Mouse (Mus musculus) liver, embryonic 13.5 days (tissue): ENCODE measurements around the gene Gls2. TPM values are rescaled to one million over a fixed set of nuclear protein-coding genes. Genes with fewer than 3 reads are reported as not detected.
A peak's percentile ranks its signal among the peaks of the same experiment; 100 is the strongest.
"Not testable (repeated sequence)": the region's sequence is repeated elsewhere in the genome, so short reads cannot be mapped to it uniquely, and the experiment has no call there.

Source experiments
- ATAC-seq: fragments of 200-750 bp; cut with Nextera tagmentation; 2 replicates; pipeline ENCODE4 v1.8.0; 2017; ENCODE audit warnings: low read depth, mild to moderate bottlenecking, moderate number of reproducible peaks, moderate library complexity
- DNase-seq: peaks from one replicate; pipeline ENCODE4 v3.0.0; 2022
- H3K27ac ChIP-seq: fragments of 300-500 bp; sonication (generic); 2 replicates; pipeline ENCODE4 v1.5.1; 2015; ENCODE audit warnings: moderate library complexity, mild to moderate bottlenecking, inconsistent platforms
- H3K27me3 ChIP-seq: fragments of 300-500 bp; sonication (generic); 2 replicates; pipeline ENCODE4 v1.6.1; 2015; ENCODE audit warnings: mild to moderate bottlenecking, inconsistent platforms
- H3K36me3 ChIP-seq: fragments of 300-500 bp; sonication (generic); 2 replicates; pipeline ENCODE4 v1.6.1; 2015; ENCODE audit warnings: mild to moderate bottlenecking, inconsistent platforms
- H3K4me1 ChIP-seq: fragments of 300-500 bp; sonication (generic); replicated peaks from 2 replicates; pipeline ENCODE4 v1.6.1; 2015; ENCODE audit warnings: inconsistent platforms
- H3K4me2 ChIP-seq: fragments of 300-500 bp; sonication (generic); 2 replicates; pipeline ENCODE4 v1.6.1; 2015; ENCODE audit warnings: inconsistent platforms, mild to moderate bottlenecking, moderate library complexity
- H3K4me3 ChIP-seq: fragments of 300-500 bp; sonication (generic); replicated peaks from 2 replicates; pipeline ENCODE4 v1.5.1; 2015; ENCODE audit warnings: mild to moderate bottlenecking, inconsistent platforms
- H3K9ac ChIP-seq: fragments of 300-500 bp; sonication (generic); 2 replicates; pipeline ENCODE4 v1.6.1; 2015; ENCODE audit warnings: mild to moderate bottlenecking, inconsistent platforms
- H3K9me3 ChIP-seq: fragments of 300-500 bp; sonication (generic); replicated peaks from 2 replicates; pipeline ENCODE4 v1.6.1; 2016; ENCODE audit warnings: inconsistent platforms
- WGBS: fragments of 180-500 bp; shearing (Covaris S2); methylation state at CpG from one replicate; pipeline ENCODE4 v1.1.7; 2015; ENCODE audit not compliant: insufficient replicate concordance; 5-methylcytosine and 5-hydroxymethylcytosine counted together
- polyA plus RNA-seq: library from polyadenylated mRNA; unstranded; fragments of >200 nt; fragmentation: Nextera tagmentation; extraction: Ambion mirVana; gene quantifications from 2 replicates; pipeline ENCODE4 v1.2.1, GENCODE M21; 2015

The Gls2 gene
- 1.9 and 2.2 TPM in 2 replicates for polyA plus RNA-seq

DNA sequence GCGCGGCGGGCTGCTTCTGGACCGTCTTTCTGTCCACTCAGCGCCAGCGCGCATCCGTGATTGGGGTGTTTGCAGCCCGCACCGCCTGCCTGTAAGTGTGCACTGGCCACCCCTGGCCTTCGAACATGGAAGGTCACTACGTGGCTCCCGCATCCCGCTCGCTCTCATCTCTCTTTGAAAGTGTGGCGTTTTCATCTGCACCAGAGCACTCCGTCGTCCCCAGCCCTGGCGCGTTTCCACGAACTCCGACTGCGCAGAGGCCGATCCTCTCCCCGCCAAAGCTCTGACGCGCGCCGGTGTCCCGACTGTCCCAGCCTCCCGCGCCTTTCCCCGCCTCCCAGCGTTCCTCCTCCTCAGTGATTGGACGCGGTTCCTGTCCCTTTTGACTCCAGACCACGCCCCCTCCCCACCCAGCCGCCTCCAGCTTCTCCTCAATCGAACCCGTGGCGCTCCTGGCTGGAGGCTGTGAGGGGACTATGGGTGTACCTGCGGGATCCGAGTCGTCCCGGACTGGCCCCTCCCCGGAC, at the start of gene Gls2:
TSS of gene Gls2 (plus strand) at position 434 of the 527 bp plus-strand sequence.
- H3K4me1 ChIP-seq = peaks cover 24% of the 10 kb centered on the region
- DNase-seq = peak; percentile 79
- H3K4me3 ChIP-seq = peak within 1 kb of the TSS; percentile 71
- ATAC-seq = peak; percentile 96
- under 1% methylated on average over 46 of the region's 46 CpGs for WGBS
- H3K4me2 ChIP-seq = peak within 1 kb of the TSS; percentile 98
- no peak within 1 kb of the TSS for H3K27ac ChIP-seq
- H3K36me3 ChIP-seq = no peaks in the 10 kb centered on the region
- H3K9me3 ChIP-seq = no peaks in the 10 kb centered on the region
- H3K27me3 ChIP-seq = peaks cover 49% of the 10 kb centered on the region
- peak within 1 kb of the TSS; percentile 75 for H3K9ac ChIP-seq

DNA sequence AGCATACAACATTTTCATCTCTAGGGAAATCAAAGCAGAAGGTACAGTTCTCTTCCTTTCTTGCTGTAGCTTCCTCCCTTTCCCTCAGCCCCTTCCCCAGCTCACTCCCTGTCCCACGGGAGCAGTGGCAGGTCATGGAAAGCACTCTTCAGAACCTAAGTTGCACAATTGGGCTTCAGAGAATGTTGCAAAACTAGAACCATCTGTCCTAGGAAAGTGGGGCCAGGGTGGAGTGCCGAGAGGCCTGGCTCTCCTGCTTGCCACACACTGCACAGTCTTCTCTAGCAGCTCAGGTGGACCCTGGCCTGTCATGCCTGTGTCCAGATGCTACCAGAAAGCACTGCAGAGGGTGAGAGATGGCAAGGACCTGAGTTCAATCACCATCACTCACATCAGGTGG, 49.3 kb upstream of the Gls2 start:
- H3K9me3 ChIP-seq = no peaks in the 10 kb centered on the region
- no peak overlapping the region for H3K4me2 ChIP-seq
- 0 out of 2 replicates have a peak, but pooled peaks cover 6% of the 10 kb centered on the region for H3K36me3 ChIP-seq
- DNase-seq (no peak), ATAC-seq (no peak)
- no peak overlapping the region for H3K27ac ChIP-seq
- 63% methylated on average over 2 of the region's 2 CpGs for WGBS
- H3K4me1 ChIP-seq = peaks cover 13% of the 10 kb centered on the region
- no peak overlapping the region for H3K9ac ChIP-seq
- no peaks in the 10 kb centered on the region for H3K27me3 ChIP-seq
- no peak overlapping the region for H3K4me3 ChIP-seq

DNA sequence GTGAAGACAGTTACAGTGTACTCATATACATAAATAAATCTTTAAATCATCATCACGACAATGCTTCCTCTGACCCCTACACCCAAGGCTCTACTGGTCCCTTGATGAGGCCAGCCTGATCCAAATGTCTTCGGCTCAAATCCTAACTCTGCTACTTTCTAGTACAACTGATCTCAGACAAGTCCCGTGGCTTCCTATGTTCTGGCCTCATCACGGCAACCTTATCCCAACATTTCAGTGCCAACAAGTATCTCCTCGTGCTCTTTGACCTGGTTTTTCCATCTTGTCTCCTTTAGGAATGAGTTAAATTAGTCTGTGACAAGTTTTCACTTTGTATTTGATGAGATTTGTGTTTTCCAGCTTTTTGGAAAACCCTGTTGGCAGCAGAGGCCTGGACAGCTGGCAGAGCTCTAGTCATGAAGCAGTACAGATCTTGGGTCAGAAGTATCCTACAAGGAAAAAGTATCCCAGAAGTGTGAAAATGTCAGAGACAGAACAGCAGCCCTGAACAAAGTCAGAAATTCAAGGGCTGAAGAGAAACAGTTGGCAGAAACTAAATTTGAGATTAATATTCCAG, 45.4 kb upstream of the Gls2 start:
- Histone ChIP-seq H3K4me1 (peaks cover 25% of the 10 kb centered on the region), H3K9ac (peak overlapping the region; percentile 72), H3K36me3 (peaks cover 10% of the 10 kb centered on the region; the same call in 1 of the 2 replicates), H3K4me3 (peak overlapping the region; percentile 61), H3K27ac (peak overlapping the region; percentile 87), H3K27me3 (no peaks in the 10 kb centered on the region), H3K9me3 (no peaks in the 10 kb centered on the region), H3K4me2 (peak overlapping the region; percentile 77)
- ATAC-seq = no peak
- DNase-seq = no peak
- 78% methylated on average over 5 of the region's 5 CpGs for WGBS

GRCm38 (mm10) chr10:128149592-128149991, 44.7 kb upstream of the Gls2 start:
- DNase-seq = peak; percentile 72
- peak; percentile 99 for ATAC-seq
- peaks cover 10% of the 10 kb centered on the region; the same call in 1 of the 2 replicates for H3K36me3 ChIP-seq

DNA sequence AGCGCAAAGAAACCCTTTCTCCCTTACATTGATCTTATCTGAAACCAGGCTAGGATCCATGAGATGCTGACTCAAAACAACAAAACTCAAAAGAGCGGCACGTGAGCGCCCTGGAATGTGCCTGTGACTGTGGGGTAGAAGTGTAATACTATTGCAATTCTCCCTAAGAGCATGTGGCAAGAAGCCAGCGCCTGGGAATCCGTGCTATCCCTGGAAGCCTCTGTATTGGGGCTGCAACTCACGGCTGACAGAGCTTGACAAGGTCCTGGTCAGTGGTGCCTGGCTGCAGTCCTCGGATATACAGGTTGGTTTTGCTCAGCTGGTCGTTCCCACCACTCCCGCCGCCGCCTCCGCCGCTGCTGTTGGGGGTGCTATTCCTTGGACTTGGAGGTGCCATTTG, 43.3 kb upstream of the Gls2 start:
- Histone ChIP-seq H3K4me1 (peaks cover 28% of the 10 kb centered on the region), H3K9ac (no peak overlapping the region), H3K36me3 (peaks cover 10% of the 10 kb centered on the region; the same call in 1 of the 2 replicates), H3K4me3 (no peak overlapping the region), H3K27ac (no peak overlapping the region), H3K4me2 (no peak overlapping the region), H3K27me3 (no peaks in the 10 kb centered on the region), H3K9me3 (no peaks in the 10 kb centered on the region)
- ATAC-seq = no peak
- WGBS = 80% methylated on average over 14 of the region's 14 CpGs
- no peak for DNase-seq

More at GRCm38 (mm10) chr10:128149592-128149991, 44.7 kb upstream of the Gls2 start:
- H3K27ac ChIP-seq = peak overlapping the region; percentile 87
- H3K4me1 ChIP-seq = peaks cover 26% of the 10 kb centered on the region
- H3K4me3 ChIP-seq = peak overlapping the region; percentile 61
- no peaks in the 10 kb centered on the region for H3K27me3 ChIP-seq
- 3% methylated on average over 5 of the region's 5 CpGs for WGBS
- peak overlapping the region; percentile 72 for H3K9ac ChIP-seq
- H3K9me3 ChIP-seq = no peaks in the 10 kb centered on the region
- peak overlapping the region; percentile 77 for H3K4me2 ChIP-seq

- no peak overlapping the region for H3K4me2 ChIP-seq
- ATAC-seq (no peak), DNase-seq (no peak)
- 69% methylated on average over 3 of the region's 3 CpGs for WGBS
- no peak overlapping the region for H3K9ac ChIP-seq
- peaks cover 10% of the 10 kb centered on the region; the same call in 1 of the 2 replicates for H3K36me3 ChIP-seq
- peaks cover 24% of the 10 kb centered on the region for H3K4me1 ChIP-seq
- no peak overlapping the region for H3K27ac ChIP-seq
- no peak overlapping the region for H3K4me3 ChIP-seq
- no peaks in the 10 kb centered on the region for H3K9me3 ChIP-seq
- no peaks in the 10 kb centered on the region for H3K27me3 ChIP-seq
Measured at GRCm38 (mm10) chr10:128153978-128154377, 40.3 kb upstream of the Gls2 start.

DNA sequence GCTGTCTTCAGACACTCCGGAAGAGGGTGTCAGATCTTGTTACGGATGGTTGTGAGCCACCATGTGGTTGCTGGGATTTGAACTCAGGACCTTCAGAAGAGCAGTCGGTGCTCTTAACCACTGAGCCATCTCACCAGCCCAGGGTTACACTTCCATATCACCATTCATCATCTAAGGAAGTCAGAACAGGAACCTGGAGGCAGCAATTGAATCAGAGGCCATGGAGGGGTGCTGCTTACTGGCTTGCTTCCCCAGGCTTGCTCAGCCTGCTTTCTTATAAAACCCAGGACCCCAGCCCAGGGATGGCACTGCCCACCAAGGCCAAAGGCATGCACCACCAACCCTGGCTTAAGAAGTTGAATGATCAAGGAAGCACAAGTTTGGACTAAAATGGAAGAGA, 28.5 kb upstream of the Gls2 start:
- not testable (repeated sequence) for H3K4me2 ChIP-seq, H3K27ac ChIP-seq, H3K4me3 ChIP-seq, H3K9ac ChIP-seq, DNase-seq, H3K27me3 ChIP-seq, H3K9me3 ChIP-seq, ATAC-seq, H3K36me3 ChIP-seq
- 68% methylated on average over 3 of the region's 3 CpGs for WGBS
- peaks cover 18% of the 10 kb centered on the region for H3K4me1 ChIP-seq

DNA sequence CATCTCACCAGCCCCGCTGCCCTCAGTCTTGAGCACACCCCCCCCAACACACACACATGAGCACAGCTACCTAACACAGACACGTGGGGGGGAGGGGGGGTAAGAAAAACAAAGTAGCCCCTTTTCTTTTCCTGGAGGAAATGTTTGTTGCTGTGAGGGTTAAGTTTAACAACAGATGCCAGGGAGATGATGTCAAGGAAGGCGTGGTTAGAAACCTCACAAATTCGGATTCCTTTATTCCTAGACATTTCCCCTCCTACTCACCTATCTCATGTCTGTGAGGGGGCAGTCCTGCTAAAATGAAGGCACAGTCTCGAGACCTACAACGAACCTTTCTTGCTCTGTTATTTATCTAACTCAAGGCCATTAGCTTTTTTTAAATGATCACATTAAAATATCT, 27.2 kb upstream of the Gls2 start:
- Histone ChIP-seq H3K27ac (no peak overlapping the region), H3K36me3 (no peaks in the 10 kb centered on the region), H3K9me3 (no peaks in the 10 kb centered on the region), H3K4me2 (no peak overlapping the region), H3K9ac (no peak overlapping the region), H3K4me1 (peaks cover 18% of the 10 kb centered on the region), H3K27me3 (no peaks in the 10 kb centered on the region), H3K4me3 (no peak overlapping the region)
- DNase-seq (no peak), ATAC-seq (no peak)
- WGBS = 42% methylated on average over 6 of the region's 6 CpGs

GRCm38 (mm10) chr10:128171348-128171747, 22.9 kb upstream of the Gls2 start:
- H3K4me1 ChIP-seq = peaks cover 34% of the 10 kb centered on the region
- not testable (repeated sequence) for H3K9ac ChIP-seq, H3K9me3 ChIP-seq, H3K4me2 ChIP-seq, H3K36me3 ChIP-seq, ATAC-seq, H3K27ac ChIP-seq, DNase-seq, H3K4me3 ChIP-seq, H3K27me3 ChIP-seq
- WGBS = 85% methylated on average over 10 of the region's 10 CpGs

DNA sequence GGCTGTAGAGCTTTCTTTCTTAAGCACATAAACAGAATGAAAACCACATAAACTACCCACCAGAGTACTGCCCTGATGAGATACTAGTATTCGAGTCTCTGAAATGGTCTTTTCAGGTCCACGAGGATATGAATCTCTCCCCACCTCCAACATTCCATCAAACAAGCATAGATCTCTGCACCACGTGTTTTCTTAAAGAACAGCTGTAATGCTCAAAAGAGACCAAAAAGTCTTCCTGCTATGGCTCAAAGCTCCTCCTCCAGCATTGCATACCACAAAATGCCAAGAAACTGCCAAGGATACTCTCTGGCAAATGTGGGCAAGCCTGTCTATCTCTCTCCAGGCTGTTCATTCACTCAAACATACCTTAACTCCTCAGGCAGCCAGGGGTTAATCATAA, 19.0 kb upstream of the Gls2 start:
- ATAC-seq (no peak), DNase-seq (no peak)
- Histone ChIP-seq H3K4me1 (peaks cover 40% of the 10 kb centered on the region), H3K4me2 (peak overlapping the region; percentile 81), H3K27me3 (no peaks in the 10 kb centered on the region), H3K36me3 (no peaks in the 10 kb centered on the region), H3K27ac (0 out of 2 replicates have a peak overlapping the region, but pooled peaks have one; percentile 76), H3K9ac (peak overlapping the region; percentile 77; the same call in 1 of the 2 replicates), H3K4me3 (peak overlapping the region; percentile 65), H3K9me3 (no peaks in the 10 kb centered on the region)
- 21% methylated on average over 3 of the region's 3 CpGs for WGBS

DNA sequence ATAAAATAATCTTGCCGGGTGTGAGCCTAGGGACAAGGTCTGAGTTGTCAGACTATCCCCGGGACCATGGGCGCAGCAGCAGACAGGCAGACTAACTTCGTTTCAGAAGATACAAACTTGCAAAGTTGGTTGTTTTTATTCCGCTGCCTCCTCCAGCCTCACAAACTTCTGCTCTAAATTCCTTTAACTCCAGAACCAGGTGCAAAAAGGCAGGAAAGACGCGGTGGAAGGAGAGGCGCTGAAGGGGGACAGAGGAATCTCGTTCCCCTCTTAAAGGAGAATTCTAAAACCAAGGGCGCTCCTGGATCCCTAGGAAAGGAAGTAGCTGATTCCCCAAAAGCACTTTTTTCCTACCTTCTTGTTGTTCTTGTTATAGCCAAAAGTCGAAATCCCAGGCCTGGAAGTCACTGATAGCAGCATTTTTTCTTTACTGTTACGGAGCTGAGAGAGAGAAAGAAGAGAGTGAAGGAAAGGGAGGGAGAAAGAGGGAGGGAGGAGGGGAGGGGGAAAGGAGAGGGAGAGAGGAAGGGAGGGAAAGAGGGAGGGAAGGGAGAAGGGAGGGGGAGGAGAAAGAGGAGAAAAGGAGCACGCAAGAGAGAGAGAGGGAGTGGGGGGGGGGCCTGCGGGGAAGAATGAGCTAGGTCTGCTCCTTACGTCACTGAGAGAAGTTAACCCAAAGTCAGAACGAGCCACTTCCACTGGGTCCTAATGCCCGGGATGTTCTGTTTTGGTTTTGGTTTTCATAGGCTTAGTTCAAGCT, 18.1 kb upstream of the Gls2 start:
- ATAC-seq = peak; percentile 80
- Histone ChIP-seq H3K27ac (peak overlapping the region; percentile 76), H3K4me3 (peak overlapping the region; percentile 65), H3K9me3 (no peaks in the 10 kb centered on the region), H3K9ac (peak overlapping the region; percentile 77), H3K4me1 (peaks cover 42% of the 10 kb centered on the region), H3K36me3 (no peaks in the 10 kb centered on the region), H3K4me2 (peak overlapping the region; percentile 81), H3K27me3 (no peaks in the 10 kb centered on the region)
- peak; percentile 51 for DNase-seq
- under 1% methylated on average over 17 of the region's 17 CpGs for WGBS
